Mouse (Mus musculus): ENCODE results near the gene Synj1. TPM values are rescaled to one million over a fixed set of nuclear protein-coding genes. Genes with fewer than 3 reads are reported as not detected.

The Synj1 gene
- polyA plus RNA-seq, 1 experiment from 2014 or later, result 55.3 TPM

DNA sequence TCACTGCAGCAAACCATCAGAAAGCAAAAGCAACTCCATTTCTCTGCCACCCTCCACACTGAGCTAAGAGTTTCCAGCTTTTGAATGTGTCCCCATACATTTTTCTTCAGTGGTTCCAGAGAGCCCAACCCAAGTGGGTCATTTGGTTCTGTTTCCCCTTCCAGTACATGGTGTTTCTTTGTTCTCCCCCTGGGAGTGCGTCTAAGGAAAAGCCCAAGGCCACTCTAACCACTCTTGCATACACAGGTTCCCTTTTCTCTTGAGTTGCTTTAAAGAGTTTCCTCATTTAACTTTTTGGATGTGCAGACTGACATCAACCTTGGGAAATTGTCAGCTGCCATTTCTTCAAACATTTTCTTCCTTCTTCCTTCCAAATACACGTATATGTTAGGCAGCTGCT, 10.0 kb downstream of the Synj1 start:
- 0 out of 2 replicates have a peak, but pooled peaks cover 4% of the 10 kb centered on the region for H3K36me3 ChIP-seq (replicated peaks)
- H3K27ac ChIP-seq, result no peak overlapping the region
- H3K4me3 ChIP-seq, result no peak overlapping the region
- no peaks in the 10 kb centered on the region for H3K27me3 ChIP-seq (replicated peaks)
- H3K9ac ChIP-seq, result no peak overlapping the region
- no peak for ATAC-seq (replicated peaks)
- H3K9me3 ChIP-seq, result no peaks in the 10 kb centered on the region
- no peak overlapping the region for H3K4me2 ChIP-seq
- peaks cover 4% of the 10 kb centered on the region for H3K4me1 ChIP-seq
- 90% methylated on average over 2 of the region's 2 CpGs for WGBS

DNA sequence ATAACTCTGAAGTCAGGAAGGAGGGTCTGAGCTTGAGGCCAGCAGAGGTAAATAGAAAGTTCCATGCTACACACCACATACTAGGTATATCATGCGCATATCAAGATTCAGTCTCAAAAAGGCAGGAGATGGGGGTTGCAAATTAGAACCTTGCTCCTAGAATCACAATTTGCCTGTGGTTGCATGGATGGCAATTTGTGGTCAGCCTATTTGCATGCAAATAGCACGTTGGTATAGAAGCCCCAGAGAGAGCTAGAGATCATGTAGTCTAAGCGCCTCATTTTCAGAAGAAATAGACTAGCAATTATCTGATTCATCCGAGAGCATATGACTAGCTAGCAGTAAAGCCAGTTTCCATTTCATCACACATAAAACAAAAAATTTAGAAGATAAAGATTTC, 11.3 kb downstream of the Synj1 start:
- Histone ChIP-seq H3K27ac (no peak overlapping the region), H3K9ac (no peak overlapping the region), H3K9me3 (no peaks in the 10 kb centered on the region), H3K27me3 (replicated peaks) (no peaks in the 10 kb centered on the region), H3K4me2 (no peak overlapping the region), H3K36me3 (replicated peaks) (0 out of 2 replicates have a peak, but pooled peaks cover 4% of the 10 kb centered on the region), H3K4me3 (no peak overlapping the region), H3K4me1 (peaks cover 4% of the 10 kb centered on the region)
- whole genome bisulfite sequencing, result 47% methylated on average over 4 of the region's 4 CpGs
- no peak for ATAC-seq (replicated peaks)

DNA sequence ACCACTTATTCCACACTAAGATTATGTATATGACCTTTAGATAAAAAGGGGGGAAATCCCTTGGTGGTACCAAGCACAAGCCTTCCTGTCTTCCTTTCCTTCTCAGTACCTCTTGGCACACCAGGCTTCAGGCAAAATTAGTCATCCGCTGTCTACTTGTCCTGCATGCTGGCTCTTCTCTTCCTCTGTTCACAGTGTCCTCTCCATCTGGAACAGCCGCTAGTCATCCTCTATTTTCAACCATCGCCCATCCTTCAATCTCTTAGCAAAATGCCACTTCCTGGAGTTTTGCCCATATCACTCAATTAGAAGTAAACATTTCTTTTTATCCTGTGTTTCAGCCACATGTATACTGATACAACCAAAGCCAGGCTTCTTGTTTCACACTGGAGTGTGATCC, 13.3 kb downstream of the Synj1 start:
- H3K36me3 ChIP-seq (replicated peaks), result peaks cover 4% of the 10 kb centered on the region; the same call in 1 of the 2 replicates
- H3K4me1 ChIP-seq, result peaks cover 4% of the 10 kb centered on the region
- H3K27ac ChIP-seq, result no peak overlapping the region
- H3K4me3 ChIP-seq, result no peak overlapping the region
- H3K9me3 ChIP-seq, result no peaks in the 10 kb centered on the region
- no peak overlapping the region for H3K4me2 ChIP-seq
- ATAC-seq (replicated peaks), result no peak
- no peaks in the 10 kb centered on the region for H3K27me3 ChIP-seq (replicated peaks)
- no peak overlapping the region for H3K9ac ChIP-seq
- 91% methylated on average over 3 of the region's 3 CpGs for WGBS

DNA sequence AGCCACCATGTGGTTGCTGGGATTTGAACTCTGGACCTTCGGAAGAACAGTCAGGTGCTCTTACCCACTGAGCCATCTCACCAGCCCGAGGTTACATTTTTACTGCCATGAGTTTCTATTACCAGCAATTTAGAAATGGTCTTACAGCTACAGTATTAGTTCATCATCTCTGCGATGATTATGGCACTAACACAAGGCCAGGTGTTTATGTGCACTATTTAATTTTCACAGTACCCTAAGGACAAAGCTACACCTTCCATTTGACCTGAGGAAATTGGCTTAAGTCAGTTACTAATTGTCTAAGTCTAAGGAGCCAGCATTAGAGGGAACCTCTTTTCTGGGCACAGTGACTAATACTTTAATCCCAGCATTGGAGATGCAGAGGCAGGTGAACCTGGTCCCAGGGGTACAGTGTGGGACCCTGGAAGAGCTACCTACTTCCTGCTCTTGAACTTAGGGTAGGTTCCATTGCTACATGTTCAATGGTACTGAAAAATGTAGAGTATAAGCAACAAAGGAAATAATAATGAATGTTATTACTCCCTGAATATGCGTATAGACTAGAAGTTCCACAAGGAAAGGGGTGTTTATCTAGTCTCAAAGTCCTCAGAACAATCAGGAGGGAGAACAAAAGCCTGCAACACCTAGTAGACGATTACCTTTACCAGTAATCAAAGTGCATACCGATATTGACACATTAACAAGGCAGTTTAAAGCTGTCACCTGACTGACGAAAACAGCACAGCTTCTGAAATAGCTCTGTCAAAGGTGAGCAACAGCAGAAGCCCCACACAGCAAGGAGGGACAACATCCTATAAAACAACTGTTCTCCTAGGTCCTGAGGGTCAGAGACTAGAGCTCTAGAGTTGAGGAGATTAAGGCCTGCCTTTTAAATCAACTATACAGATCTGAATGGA, 14.5 kb downstream of the Synj1 start:
- Histone ChIP-seq H3K36me3 (replicated peaks) (peaks cover 4% of the 10 kb centered on the region; the same call in 1 of the 2 replicates), H3K27me3 (replicated peaks) (no peaks in the 10 kb centered on the region), H3K9ac (no peak overlapping the region), H3K4me1 (peaks cover 4% of the 10 kb centered on the region), H3K27ac (no peak overlapping the region), H3K4me2 (no peak overlapping the region), H3K9me3 (no peaks in the 10 kb centered on the region), H3K4me3 (no peak overlapping the region)
- WGBS, result 92% methylated on average over 7 of the region's 7 CpGs
- ATAC-seq (replicated peaks), result no peak

DNA sequence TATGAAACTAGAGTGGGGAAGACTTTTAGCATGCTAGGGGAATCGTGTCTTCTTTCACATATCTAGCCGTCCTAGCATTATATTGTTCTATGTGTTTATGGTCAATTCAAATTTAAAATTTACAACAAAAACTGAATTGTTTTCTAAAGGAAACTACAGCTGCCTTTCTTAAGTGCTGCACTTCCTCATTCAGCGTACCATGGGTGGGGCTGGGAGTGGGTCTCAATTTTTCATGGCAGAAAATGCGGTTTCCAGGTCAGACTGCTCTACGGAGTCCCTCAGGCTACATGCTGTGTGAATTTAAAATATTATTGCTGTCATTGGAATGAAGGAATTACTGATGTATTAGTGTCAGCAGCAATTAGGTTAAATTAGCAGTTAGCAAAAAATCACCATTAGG, 15.6 kb downstream of the Synj1 start:
- H3K9ac ChIP-seq, result no peak overlapping the region
- no peak overlapping the region for H3K27ac ChIP-seq
- no peak for ATAC-seq (replicated peaks)
- no peaks in the 10 kb centered on the region for H3K9me3 ChIP-seq
- WGBS, result 78% methylated on average over 5 of the region's 5 CpGs
- peaks cover 4% of the 10 kb centered on the region for H3K4me1 ChIP-seq
- H3K4me2 ChIP-seq, result no peak overlapping the region
- no peak overlapping the region for H3K4me3 ChIP-seq
- H3K27me3 ChIP-seq (replicated peaks), result no peaks in the 10 kb centered on the region
- peaks cover 12% of the 10 kb centered on the region for H3K36me3 ChIP-seq (replicated peaks)

DNA sequence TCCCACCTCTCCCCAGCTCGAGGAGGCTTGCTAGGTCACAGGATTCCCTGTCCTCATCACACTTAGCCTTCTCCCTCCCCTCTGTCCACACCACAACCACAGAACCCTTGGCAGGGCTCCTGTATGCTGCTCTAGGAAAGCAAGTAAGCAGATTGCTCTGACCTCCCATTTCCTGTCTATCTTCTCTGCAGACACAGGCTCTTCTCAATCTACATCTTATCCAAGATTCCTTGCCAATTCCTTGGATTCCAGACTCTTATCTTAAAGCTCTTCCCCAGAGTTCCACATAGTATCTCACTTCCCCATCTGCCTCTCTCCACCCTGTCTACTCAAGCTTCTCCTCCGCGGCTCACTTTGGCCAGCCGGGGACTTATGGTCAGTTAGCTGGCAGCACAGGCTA, 16.1 kb downstream of the Synj1 start:
- peaks cover 4% of the 10 kb centered on the region for H3K4me1 ChIP-seq
- no peaks in the 10 kb centered on the region for H3K9me3 ChIP-seq
- H3K9ac ChIP-seq, result no peak overlapping the region
- no peak overlapping the region for H3K4me3 ChIP-seq
- no peaks in the 10 kb centered on the region for H3K27me3 ChIP-seq (replicated peaks)
- ATAC-seq (replicated peaks), result no peak
- H3K4me2 ChIP-seq, result no peak overlapping the region
- 77% methylated on average over 4 of the region's 4 CpGs for WGBS
- peaks cover 16% of the 10 kb centered on the region for H3K36me3 ChIP-seq (replicated peaks)
- no peak overlapping the region for H3K27ac ChIP-seq

DNA sequence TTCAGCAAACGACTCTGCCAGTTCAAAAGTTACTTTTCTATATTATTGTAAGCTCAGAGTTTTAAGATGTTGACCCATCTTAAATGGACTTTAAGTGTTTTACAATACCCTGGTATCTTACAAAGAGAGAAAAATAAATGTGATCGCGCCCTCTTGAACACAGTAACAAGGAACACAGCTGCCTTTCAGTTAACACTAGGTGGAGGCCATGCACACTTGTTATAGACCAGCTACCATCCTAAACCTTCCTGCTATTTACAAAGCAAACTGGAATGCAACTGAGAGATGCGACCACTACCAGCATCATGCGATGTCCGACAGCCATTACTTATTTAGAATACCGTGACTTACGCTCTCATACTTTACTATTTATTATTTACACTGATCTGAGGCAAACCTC, 21.9 kb downstream of the Synj1 start:
- Histone ChIP-seq H3K9me3 (no peaks in the 10 kb centered on the region), H3K9ac (no peak overlapping the region), H3K4me2 (no peak overlapping the region), H3K36me3 (replicated peaks) (peaks cover 28% of the 10 kb centered on the region), H3K4me3 (no peak overlapping the region), H3K27me3 (replicated peaks) (no peaks in the 10 kb centered on the region), H3K4me1 (no peaks in the 10 kb centered on the region), H3K27ac (no peak overlapping the region)
- 93% methylated on average over 8 of the region's 8 CpGs for WGBS
- no peak for ATAC-seq (replicated peaks)

DNA sequence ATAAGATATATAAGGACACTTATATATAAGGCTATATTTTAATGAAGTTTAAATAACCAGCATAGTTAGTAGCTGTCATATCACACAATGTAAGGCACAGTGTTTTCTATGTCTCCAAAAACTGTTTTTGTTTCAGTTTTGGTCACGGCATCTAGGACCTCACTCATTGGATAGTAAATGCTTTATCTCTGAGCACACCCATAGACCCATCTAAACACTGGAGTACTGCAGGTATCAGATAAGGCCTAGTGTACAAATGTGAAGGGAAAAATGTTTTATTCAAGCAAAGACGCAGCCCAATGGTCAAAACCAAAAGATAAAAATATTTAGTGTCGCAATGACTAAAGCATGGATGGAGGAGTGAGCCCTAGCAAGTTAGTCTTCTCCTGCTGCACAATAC, 22.4 kb downstream of the Synj1 start:
- Histone ChIP-seq H3K9ac (no peak overlapping the region), H3K4me1 (no peaks in the 10 kb centered on the region), H3K27me3 (replicated peaks) (no peaks in the 10 kb centered on the region), H3K4me3 (no peak overlapping the region), H3K9me3 (no peaks in the 10 kb centered on the region), H3K36me3 (replicated peaks) (peaks cover 28% of the 10 kb centered on the region), H3K4me2 (no peak overlapping the region), H3K27ac (no peak overlapping the region)
- WGBS, result 92% methylated on average over 3 of the region's 3 CpGs
- ATAC-seq (replicated peaks), result no peak

DNA sequence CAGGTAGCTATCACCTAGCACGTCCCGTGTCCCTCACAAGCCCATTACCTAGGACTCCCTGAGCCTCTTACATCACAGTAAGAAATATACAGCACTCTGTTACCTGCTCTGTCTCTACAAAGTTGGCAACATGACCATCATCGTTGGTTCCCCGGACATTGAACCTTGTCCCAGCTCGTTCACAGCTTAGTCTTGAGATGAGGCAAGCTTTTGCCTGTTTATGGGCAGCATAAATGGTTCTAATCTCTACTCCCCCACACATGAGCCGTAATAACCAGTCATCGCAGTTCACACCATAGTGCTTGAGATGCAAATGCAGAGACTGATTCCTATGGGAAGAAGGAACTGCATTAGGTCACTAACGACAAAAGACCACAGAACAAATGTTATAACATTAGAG, 23.1 kb downstream of the Synj1 start:
- no peak for ATAC-seq (replicated peaks)
- H3K27me3 ChIP-seq (replicated peaks), result no peaks in the 10 kb centered on the region
- no peak overlapping the region for H3K27ac ChIP-seq
- H3K4me1 ChIP-seq, result no peaks in the 10 kb centered on the region
- H3K9ac ChIP-seq, result no peak overlapping the region
- H3K9me3 ChIP-seq, result no peaks in the 10 kb centered on the region
- WGBS, result 92% methylated on average over 8 of the region's 8 CpGs
- H3K4me3 ChIP-seq, result no peak overlapping the region
- H3K4me2 ChIP-seq, result no peak overlapping the region
- peaks cover 25% of the 10 kb centered on the region for H3K36me3 ChIP-seq (replicated peaks)

DNA sequence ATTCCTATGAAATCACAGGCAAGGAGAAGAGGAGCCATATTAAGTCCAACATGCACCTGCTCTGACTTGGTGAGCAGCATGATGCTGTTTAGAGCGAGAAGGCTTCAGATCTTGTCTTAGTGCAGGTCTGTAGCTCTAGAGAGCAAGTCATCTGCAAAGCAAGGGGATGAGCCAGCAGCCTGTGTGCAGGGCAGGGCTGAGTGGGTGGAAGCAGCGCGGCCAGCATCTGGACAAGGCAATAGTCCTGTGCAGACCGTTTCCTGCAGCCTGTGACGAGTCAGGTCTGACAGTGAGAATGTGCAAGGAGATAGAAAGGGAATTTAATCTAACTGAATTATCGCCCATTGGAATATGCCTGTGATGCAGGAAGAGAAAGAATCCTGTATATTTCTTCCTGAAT, 40.1 kb downstream of the Synj1 start:
- no peaks in the 10 kb centered on the region for H3K27me3 ChIP-seq (replicated peaks)
- H3K9me3 ChIP-seq, result no peaks in the 10 kb centered on the region
- H3K9ac ChIP-seq, result no peak overlapping the region
- H3K36me3 ChIP-seq (replicated peaks), result peaks cover 36% of the 10 kb centered on the region; the same call in 1 of the 2 replicates
- no peaks in the 10 kb centered on the region for H3K4me1 ChIP-seq
- H3K27ac ChIP-seq, result no peak overlapping the region
- no peak overlapping the region for H3K4me2 ChIP-seq
- WGBS, result 87% methylated on average over 6 of the region's 6 CpGs
- no peak overlapping the region for H3K4me3 ChIP-seq
- no peak for ATAC-seq (replicated peaks)

DNA sequence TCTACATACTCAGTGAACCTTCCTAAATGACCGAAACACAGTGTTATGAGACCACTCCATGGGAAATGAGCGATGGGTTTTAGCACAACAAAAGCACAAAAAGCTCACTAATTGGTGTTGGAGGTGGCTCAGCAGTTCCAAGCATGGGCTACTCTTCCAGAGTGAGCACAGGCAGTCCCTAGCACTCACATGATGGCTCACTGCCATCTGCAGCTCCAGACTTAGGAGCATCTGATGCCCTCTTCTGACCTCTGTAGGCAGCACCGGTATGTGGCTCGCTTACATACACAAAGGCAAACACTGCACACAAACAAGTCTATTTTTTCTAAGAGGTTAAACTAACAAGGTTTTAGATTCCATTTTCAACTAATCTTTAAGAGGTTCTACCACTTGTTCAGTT, 44.9 kb downstream of the Synj1 start:
- H3K4me2 ChIP-seq, result no peak overlapping the region
- no peak overlapping the region for H3K4me3 ChIP-seq
- no peak overlapping the region for H3K27ac ChIP-seq
- ATAC-seq (replicated peaks), result no peak
- H3K27me3 ChIP-seq (replicated peaks), result no peaks in the 10 kb centered on the region
- 90% methylated on average over 4 of the region's 4 CpGs for WGBS
- H3K36me3 ChIP-seq (replicated peaks), result peaks cover 41% of the 10 kb centered on the region; the same call in 1 of the 2 replicates
- H3K9me3 ChIP-seq, result no peaks in the 10 kb centered on the region
- H3K4me1 ChIP-seq, result no peaks in the 10 kb centered on the region
- H3K9ac ChIP-seq, result no peak overlapping the region

DNA sequence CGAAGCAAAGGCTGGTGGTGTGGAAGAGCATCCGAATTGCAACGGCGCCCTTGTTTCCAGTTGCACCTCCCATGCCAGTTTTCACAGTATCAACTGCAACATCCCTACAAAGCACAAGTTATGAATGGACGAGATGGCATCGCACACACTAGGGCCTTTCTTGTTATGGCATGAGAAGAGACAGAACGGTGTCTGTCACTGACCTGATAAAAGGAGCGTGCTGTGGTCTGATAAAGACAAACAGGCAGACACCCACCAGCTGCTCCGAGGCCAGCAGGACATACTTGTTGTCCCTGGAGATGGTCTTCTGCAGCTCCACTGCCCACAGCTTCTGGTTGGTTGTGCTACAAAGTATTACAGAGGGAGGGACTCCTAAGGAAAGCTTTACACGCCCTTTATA, 46.8 kb downstream of the Synj1 start:
- Histone ChIP-seq H3K4me1 (no peaks in the 10 kb centered on the region), H3K9me3 (no peaks in the 10 kb centered on the region), H3K4me3 (no peak overlapping the region), H3K4me2 (no peak overlapping the region), H3K9ac (no peak overlapping the region), H3K36me3 (replicated peaks) (peaks cover 36% of the 10 kb centered on the region; the same call in 1 of the 2 replicates), H3K27ac (no peak overlapping the region), H3K27me3 (replicated peaks) (no peaks in the 10 kb centered on the region)
- no peak for ATAC-seq (replicated peaks)
- 93% methylated on average over 10 of the region's 10 CpGs for WGBS

DNA sequence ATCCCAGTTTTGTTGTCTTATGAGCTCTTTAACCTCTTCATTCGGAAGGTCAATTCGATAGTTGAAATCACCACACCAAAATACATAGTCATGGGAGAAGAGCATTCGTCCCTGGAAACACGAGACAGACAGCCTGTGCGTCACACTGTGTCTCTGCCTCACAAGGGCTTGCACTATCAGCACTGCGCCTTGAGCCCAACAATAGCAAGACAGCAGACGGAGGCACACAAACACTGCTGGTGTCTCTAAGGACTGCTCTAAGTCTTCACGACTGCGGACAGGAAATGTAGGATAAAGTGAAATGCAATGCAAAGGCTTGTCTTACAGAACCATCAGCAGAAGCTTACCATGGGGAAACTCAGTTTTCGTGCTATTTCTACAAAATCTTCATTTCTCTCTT, 47.2 kb downstream of the Synj1 start:
- WGBS, result 92% methylated on average over 10 of the region's 10 CpGs
- no peak overlapping the region for H3K4me2 ChIP-seq
- no peaks in the 10 kb centered on the region for H3K27me3 ChIP-seq (replicated peaks)
- H3K4me3 ChIP-seq, result no peak overlapping the region
- no peak overlapping the region for H3K27ac ChIP-seq
- ATAC-seq (replicated peaks), result no peak
- no peaks in the 10 kb centered on the region for H3K4me1 ChIP-seq
- H3K9ac ChIP-seq, result no peak overlapping the region
- peaks cover 34% of the 10 kb centered on the region; the same call in 1 of the 2 replicates for H3K36me3 ChIP-seq (replicated peaks)
- no peaks in the 10 kb centered on the region for H3K9me3 ChIP-seq

Measured in midbrain, embryonic 15.5 days (tissue).